Mouse (Mus musculus): ENCODE results near the gene Tnfrsf14. TPM values are rescaled to one million over a fixed set of nuclear protein-coding genes. Genes with fewer than 3 reads are reported as not detected.

The Tnfrsf14 gene
- polyA plus RNA-seq, 1 experiment from 2014 or later, result not detected

GRCm38 (mm10) chr4:154927899-154928337 is 445 bp downstream of the Tnfrsf14 start:
- 64% methylated on average over 5 of the region's 5 CpGs for WGBS
- Histone ChIP-seq H3K4me3 (ENCODE audit: low read depth, low read length) (no peak overlapping the region), H3K36me3 (ENCODE audit: control insufficient read depth, insufficient read depth, low read length) (no peaks in the 10 kb centered on the region), H3K27me3 (ENCODE audit: control insufficient read depth, insufficient read depth, low read length) (no peaks in the 10 kb centered on the region), H3K4me2 (ENCODE audit: low read depth, low read length) (no peak overlapping the region), H3K4me1 (ENCODE audit: control insufficient read depth, insufficient read depth, low read length) (no peaks in the 10 kb centered on the region), H3K27ac (ENCODE audit: low read depth, low read length) (no peak overlapping the region), H3K9ac (replicated peaks; ENCODE audit: low read depth, low read length) (no peak overlapping the region), H3K9me3 (ENCODE audit: control insufficient read depth, low read length) (no peaks in the 10 kb centered on the region)
- ATAC-seq (ENCODE audit: low read depth), result no peak

- Histone ChIP-seq H3K9ac (replicated peaks; ENCODE audit: low read depth, low read length) (no peak overlapping the region), H3K27me3 (ENCODE audit: control insufficient read depth, insufficient read depth, low read length) (no peaks in the 10 kb centered on the region), H3K4me2 (ENCODE audit: low read depth, low read length) (no peak overlapping the region), H3K4me3 (ENCODE audit: low read depth, low read length) (no peak overlapping the region), H3K4me1 (ENCODE audit: control insufficient read depth, insufficient read depth, low read length) (no peaks in the 10 kb centered on the region), H3K27ac (ENCODE audit: low read depth, low read length) (no peak overlapping the region), H3K9me3 (ENCODE audit: control insufficient read depth, low read length) (no peaks in the 10 kb centered on the region), H3K36me3 (ENCODE audit: control insufficient read depth, insufficient read depth, low read length) (no peaks in the 10 kb centered on the region)
- 68% methylated on average over 9 of the region's 9 CpGs for WGBS
- ATAC-seq (ENCODE audit: low read depth), result no peak
Measured at GRCm38 (mm10) chr4:154926969-154927898, 1.1 kb downstream of the Tnfrsf14 start.

- no peaks in the 10 kb centered on the region for H3K9me3 ChIP-seq (ENCODE audit: control insufficient read depth, low read length)
- no peaks in the 10 kb centered on the region for H3K36me3 ChIP-seq (ENCODE audit: control insufficient read depth, insufficient read depth, low read length)
- 64% methylated on average over 4 of the region's 4 CpGs for WGBS
- no peak for ATAC-seq (ENCODE audit: low read depth)
- H3K9ac ChIP-seq (replicated peaks; ENCODE audit: low read depth, low read length), result no peak overlapping the region
- H3K27me3 ChIP-seq (ENCODE audit: control insufficient read depth, insufficient read depth, low read length), result no peaks in the 10 kb centered on the region
- no peak overlapping the region for H3K4me2 ChIP-seq (ENCODE audit: low read depth, low read length)
- H3K27ac ChIP-seq (ENCODE audit: low read depth, low read length), result no peak overlapping the region
- H3K4me3 ChIP-seq (ENCODE audit: low read depth, low read length), result no peak overlapping the region
- H3K4me1 ChIP-seq (ENCODE audit: control insufficient read depth, insufficient read depth, low read length), result no peaks in the 10 kb centered on the region
Measured at GRCm38 (mm10) chr4:154925413-154925812, 3.0 kb downstream of the Tnfrsf14 start.

- no peaks in the 10 kb centered on the region for H3K27me3 ChIP-seq (ENCODE audit: control insufficient read depth, insufficient read depth, low read length)
- H3K27ac ChIP-seq (ENCODE audit: low read depth, low read length), result no peak overlapping the region
- no peak for ATAC-seq (ENCODE audit: low read depth)
- H3K4me1 ChIP-seq (ENCODE audit: control insufficient read depth, insufficient read depth, low read length), result no peaks in the 10 kb centered on the region
- no peak overlapping the region for H3K4me3 ChIP-seq (ENCODE audit: low read depth, low read length)
- H3K4me2 ChIP-seq (ENCODE audit: low read depth, low read length), result no peak overlapping the region
- no peak overlapping the region for H3K9ac ChIP-seq (replicated peaks; ENCODE audit: low read depth, low read length)
- H3K9me3 ChIP-seq (ENCODE audit: control insufficient read depth, low read length), result no peaks in the 10 kb centered on the region
- WGBS, result 84% methylated on average over 5 of the region's 5 CpGs
- no peaks in the 10 kb centered on the region for H3K36me3 ChIP-seq (ENCODE audit: control insufficient read depth, insufficient read depth, low read length)
Measured at GRCm38 (mm10) chr4:154922931-154923330, 5.4 kb downstream of the Tnfrsf14 start.

- H3K9ac ChIP-seq (replicated peaks; ENCODE audit: low read depth, low read length), result no peak overlapping the region
- H3K4me2 ChIP-seq (ENCODE audit: low read depth, low read length), result no peak overlapping the region
- no peaks in the 10 kb centered on the region for H3K27me3 ChIP-seq (ENCODE audit: control insufficient read depth, insufficient read depth, low read length)
- H3K4me3 ChIP-seq (ENCODE audit: low read depth, low read length), result no peak overlapping the region
- H3K36me3 ChIP-seq (ENCODE audit: control insufficient read depth, insufficient read depth, low read length), result no peaks in the 10 kb centered on the region
- WGBS, result 84% methylated on average over 4 of the region's 4 CpGs
- no peaks in the 10 kb centered on the region for H3K9me3 ChIP-seq (ENCODE audit: control insufficient read depth, low read length)
- H3K27ac ChIP-seq (ENCODE audit: low read depth, low read length), result no peak overlapping the region
- no peak for ATAC-seq (ENCODE audit: low read depth)
- no peaks in the 10 kb centered on the region for H3K4me1 ChIP-seq (ENCODE audit: control insufficient read depth, insufficient read depth, low read length)
Measured at GRCm38 (mm10) chr4:154922291-154922690, 6.1 kb downstream of the Tnfrsf14 start.

- H3K4me1 ChIP-seq (ENCODE audit: control insufficient read depth, insufficient read depth, low read length), result no peaks in the 10 kb centered on the region
- H3K36me3 ChIP-seq (ENCODE audit: control insufficient read depth, insufficient read depth, low read length), result no peaks in the 10 kb centered on the region
- no peak overlapping the region for H3K9ac ChIP-seq (replicated peaks; ENCODE audit: low read depth, low read length)
- H3K9me3 ChIP-seq (ENCODE audit: control insufficient read depth, low read length), result no peaks in the 10 kb centered on the region
- H3K27ac ChIP-seq (ENCODE audit: low read depth, low read length), result no peak overlapping the region
- H3K4me2 ChIP-seq (ENCODE audit: low read depth, low read length), result no peak overlapping the region
- no peak for ATAC-seq (ENCODE audit: low read depth)
- no peaks in the 10 kb centered on the region for H3K27me3 ChIP-seq (ENCODE audit: control insufficient read depth, insufficient read depth, low read length)
- 84% methylated on average over 4 of the region's 4 CpGs for WGBS
- no peak overlapping the region for H3K4me3 ChIP-seq (ENCODE audit: low read depth, low read length)
Measured at GRCm38 (mm10) chr4:154916662-154917061, 11.7 kb downstream of the Tnfrsf14 start.

GRCm38 (mm10) chr4:154915286-154915685 is 13.1 kb downstream of the Tnfrsf14 start:
- 79% methylated on average over 10 of the region's 10 CpGs for WGBS
- Histone ChIP-seq H3K9ac (replicated peaks; ENCODE audit: low read depth, low read length) (no peak overlapping the region), H3K4me2 (ENCODE audit: low read depth, low read length) (no peak overlapping the region), H3K36me3 (ENCODE audit: control insufficient read depth, insufficient read depth, low read length) (no peaks in the 10 kb centered on the region), H3K27ac (ENCODE audit: low read depth, low read length) (no peak overlapping the region), H3K9me3 (ENCODE audit: control insufficient read depth, low read length) (no peaks in the 10 kb centered on the region), H3K4me1 (ENCODE audit: control insufficient read depth, insufficient read depth, low read length) (no peaks in the 10 kb centered on the region), H3K4me3 (ENCODE audit: low read depth, low read length) (no peak overlapping the region), H3K27me3 (ENCODE audit: control insufficient read depth, insufficient read depth, low read length) (no peaks in the 10 kb centered on the region)
- no peak for ATAC-seq (ENCODE audit: low read depth)

- H3K4me2 ChIP-seq (ENCODE audit: low read depth, low read length), result no peak overlapping the region
- no peaks in the 10 kb centered on the region for H3K36me3 ChIP-seq (ENCODE audit: control insufficient read depth, insufficient read depth, low read length)
- no peak overlapping the region for H3K9ac ChIP-seq (replicated peaks; ENCODE audit: low read depth, low read length)
- no peaks in the 10 kb centered on the region for H3K4me1 ChIP-seq (ENCODE audit: control insufficient read depth, insufficient read depth, low read length)
- H3K4me3 ChIP-seq (ENCODE audit: low read depth, low read length), result no peak overlapping the region
- no peak overlapping the region for H3K27ac ChIP-seq (ENCODE audit: low read depth, low read length)
- 88% methylated on average over 3 of the region's 3 CpGs for WGBS
- H3K27me3 ChIP-seq (ENCODE audit: control insufficient read depth, insufficient read depth, low read length), result no peaks in the 10 kb centered on the region
- ATAC-seq (ENCODE audit: low read depth), result no peak
- no peaks in the 10 kb centered on the region for H3K9me3 ChIP-seq (ENCODE audit: control insufficient read depth, low read length)
Measured at GRCm38 (mm10) chr4:154914707-154915106, 13.7 kb downstream of the Tnfrsf14 start.

- H3K4me2 ChIP-seq (ENCODE audit: low read depth, low read length), result no peak overlapping the region
- H3K4me3 ChIP-seq (ENCODE audit: low read depth, low read length), result no peak overlapping the region
- no peaks in the 10 kb centered on the region for H3K27me3 ChIP-seq (ENCODE audit: control insufficient read depth, insufficient read depth, low read length)
- WGBS, result 88% methylated on average over 4 of the region's 4 CpGs
- H3K4me1 ChIP-seq (ENCODE audit: control insufficient read depth, insufficient read depth, low read length), result no peaks in the 10 kb centered on the region
- H3K27ac ChIP-seq (ENCODE audit: low read depth, low read length), result no peak overlapping the region
- H3K36me3 ChIP-seq (ENCODE audit: control insufficient read depth, insufficient read depth, low read length), result no peaks in the 10 kb centered on the region
- ATAC-seq (ENCODE audit: low read depth), result no peak
- no peaks in the 10 kb centered on the region for H3K9me3 ChIP-seq (ENCODE audit: control insufficient read depth, low read length)
- no peak overlapping the region for H3K9ac ChIP-seq (replicated peaks; ENCODE audit: low read depth, low read length)
Measured at GRCm38 (mm10) chr4:154914252-154914651, 14.1 kb downstream of the Tnfrsf14 start.
